Mouse (Mus musculus) left cerebral cortex, adult 9 months (tissue): ENCODE results near the gene Map3k6.

ENCODE experiments used
- DNase-seq, 2 experiments: peaks; one replicate each; pipeline ENCODE4 v3.0.0; 2022; ENCODE audit warnings: low spot score in 2 of 2

Gene Map3k6

DNA sequence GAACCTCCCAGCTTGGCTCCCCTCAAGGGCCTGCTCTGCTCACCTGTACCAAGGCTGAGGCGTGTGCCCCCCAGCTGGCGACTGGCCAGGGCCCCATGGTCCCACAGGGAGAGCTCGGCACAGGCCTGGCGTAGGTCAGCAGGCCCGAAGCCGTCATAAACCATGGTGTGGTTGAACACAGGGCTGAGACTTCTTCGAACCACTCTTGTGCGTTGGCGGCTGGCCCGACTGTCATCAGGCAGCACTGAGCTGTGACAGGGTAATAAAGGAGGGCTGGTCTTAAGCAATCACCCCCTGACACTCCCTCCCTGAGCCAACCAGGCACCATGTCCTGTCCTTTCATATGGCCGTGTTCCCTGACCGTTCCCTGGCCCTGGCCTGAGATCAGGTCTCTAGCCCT is 12.8 kb downstream of the Map3k6 start:
- no peak for DNase-seq

- DNase-seq, result no peak
Observed at GRCm38 (mm10) chr4:133255392-133255791, 14.8 kb downstream of the Map3k6 start.

- DNase-seq, result no peak
Observed at GRCm38 (mm10) chr4:133256820-133257219, 16.2 kb downstream of the Map3k6 start.

DNA sequence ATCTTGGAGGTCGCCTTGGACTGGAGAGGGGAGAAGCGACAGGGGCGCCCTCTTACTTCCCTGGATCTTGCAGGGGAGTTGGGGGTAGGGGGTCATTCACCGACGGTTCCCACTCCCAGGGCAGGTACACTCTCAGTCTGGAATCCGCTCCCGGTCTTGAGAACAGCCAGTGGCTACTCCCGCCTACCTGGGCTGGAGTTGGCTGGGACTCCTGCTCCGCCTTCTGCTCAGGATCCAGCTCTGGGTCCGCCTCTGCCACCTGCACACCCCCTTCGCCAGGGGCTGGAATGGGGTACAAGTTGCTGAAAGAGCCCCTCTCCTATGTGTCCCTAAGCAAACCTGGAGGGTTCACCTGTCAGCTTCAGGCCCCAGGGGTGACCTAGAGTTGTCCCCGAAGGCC is 16.6 kb downstream of the Map3k6 start:
- no peak for DNase-seq

DNA sequence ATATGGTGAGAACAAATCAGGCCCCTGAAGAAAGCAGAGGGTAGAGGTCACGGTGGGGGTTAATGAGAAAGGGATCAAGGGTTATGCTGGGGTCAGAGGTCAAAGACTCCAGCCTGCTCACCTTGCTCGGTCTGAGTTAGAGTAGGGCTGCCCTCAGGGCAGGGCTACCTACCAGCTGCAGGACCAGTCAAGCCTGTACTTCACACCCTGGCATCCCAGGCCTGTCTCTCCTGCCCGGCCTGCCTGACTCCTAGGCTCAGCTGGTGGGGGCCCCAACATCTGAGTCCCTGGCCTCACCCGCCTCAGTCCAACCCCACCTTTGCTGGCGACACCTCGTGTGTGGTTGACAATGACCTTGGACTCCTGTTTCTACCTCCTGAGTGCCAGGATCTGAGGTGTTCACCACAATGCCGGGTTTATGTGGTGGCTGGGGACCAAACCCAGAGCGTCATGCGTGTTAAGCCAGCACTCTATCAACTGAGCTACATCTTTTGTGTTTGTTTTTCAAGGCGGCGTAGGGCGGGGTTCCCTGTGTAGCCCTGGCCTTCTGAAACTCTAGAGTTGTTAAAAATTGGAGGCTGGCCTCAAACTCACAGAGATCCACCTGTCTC is 17.3 kb downstream of the Map3k6 start:
- no peak for DNase-seq

- no peak for DNase-seq
Observed at GRCm38 (mm10) chr4:133261641-133262374, 21.2 kb downstream of the Map3k6 start.

DNA sequence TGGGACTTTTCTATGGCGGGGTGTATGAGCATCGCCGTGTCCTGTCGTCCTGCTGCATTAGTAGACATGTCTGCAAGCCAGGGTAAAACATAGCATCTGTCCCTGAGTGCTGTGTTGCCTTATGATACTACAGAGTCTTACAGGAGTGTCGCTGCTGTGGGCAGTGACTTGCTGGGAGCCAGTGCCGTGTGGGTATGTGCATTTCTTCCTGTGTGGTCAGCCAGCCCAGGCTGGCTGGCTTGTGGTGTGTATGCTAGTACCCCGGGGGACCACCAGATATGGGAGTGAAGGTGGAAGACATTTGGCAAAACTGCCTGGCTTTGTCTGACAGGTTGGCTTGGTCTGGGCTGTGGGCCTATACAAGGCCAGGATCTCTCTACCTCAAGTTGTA is 21.8 kb downstream of the Map3k6 start:
- no peak for DNase-seq

GRCm38 (mm10) chr4:133262882-133263281 is 22.3 kb downstream of the Map3k6 start, which contains the start of gene Sytl1:
TSS of gene Sytl1 (minus strand) at chr4:133263113.
- DNase-seq, result no peak

- no peak for DNase-seq
Observed at GRCm38 (mm10) chr4:133263756-133264155, 23.1 kb downstream of the Map3k6 start.

DNA sequence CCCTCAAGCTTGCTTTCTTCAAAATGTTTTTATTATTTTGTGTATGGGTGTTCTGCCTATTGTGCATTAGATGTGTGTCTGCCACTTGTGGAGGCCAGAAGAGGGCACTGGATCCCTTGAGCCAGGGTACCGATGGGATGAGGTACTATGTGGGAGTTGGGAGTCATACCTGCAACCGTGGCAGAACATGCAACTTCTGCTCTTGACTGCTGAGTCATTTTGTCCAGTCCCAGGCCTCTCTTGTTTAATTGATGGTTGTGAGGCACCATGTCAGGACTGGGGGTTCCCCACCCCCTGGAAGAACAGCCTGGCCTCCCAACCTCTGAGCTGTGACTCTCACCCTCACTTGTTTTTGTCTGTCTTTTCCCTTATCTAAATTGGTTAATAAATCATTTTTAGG is 23.9 kb downstream of the Map3k6 start:
- no peak for DNase-seq

DNA sequence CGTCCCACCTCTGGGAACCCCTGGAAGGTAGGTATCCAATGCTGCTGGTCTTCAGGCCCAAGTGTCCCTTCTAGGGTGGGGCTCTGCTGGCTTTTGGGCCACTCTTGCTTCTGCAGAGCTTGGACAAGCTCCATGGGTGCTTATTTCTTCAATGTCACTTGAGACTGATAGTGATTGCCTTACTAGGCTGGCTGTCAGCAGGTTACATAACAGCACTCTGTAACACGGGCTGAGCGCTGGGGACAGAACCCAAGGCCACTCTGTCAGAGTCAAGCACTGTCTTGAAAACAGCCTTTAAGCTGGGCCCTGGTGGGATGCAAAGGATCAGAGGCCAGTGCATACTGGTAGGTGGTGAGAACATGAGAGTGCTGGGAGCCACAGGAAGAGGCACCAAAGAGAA is 24.7 kb downstream of the Map3k6 start:
- no peak for DNase-seq

GRCm38 (mm10) chr4:133265759-133266158 is 25.1 kb downstream of the Map3k6 start:
- no peak for DNase-seq

GRCm38 (mm10) chr4:133266248-133266880 is 25.7 kb downstream of the Map3k6 start:
- no peak for DNase-seq

DNA sequence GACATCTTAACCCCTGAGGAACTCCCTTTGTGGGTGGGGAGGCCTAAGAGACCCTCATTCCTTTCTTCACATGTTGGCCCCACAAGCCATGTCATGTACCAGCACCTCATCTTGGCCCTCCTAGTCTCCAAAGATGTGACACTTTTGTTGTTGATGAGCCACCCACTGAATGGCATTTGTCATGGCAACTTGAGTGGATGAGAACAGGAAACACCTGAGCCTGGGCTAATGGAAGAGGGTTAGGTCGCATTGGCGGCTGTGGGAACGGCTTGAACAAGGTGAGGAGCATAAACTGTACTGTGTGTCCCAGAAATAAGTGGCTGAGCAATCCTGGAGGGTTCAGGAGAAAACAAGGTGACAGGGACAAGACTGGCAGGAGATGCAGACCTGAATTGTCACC is 28.3 kb downstream of the Map3k6 start:
- no peak for DNase-seq

DNA sequence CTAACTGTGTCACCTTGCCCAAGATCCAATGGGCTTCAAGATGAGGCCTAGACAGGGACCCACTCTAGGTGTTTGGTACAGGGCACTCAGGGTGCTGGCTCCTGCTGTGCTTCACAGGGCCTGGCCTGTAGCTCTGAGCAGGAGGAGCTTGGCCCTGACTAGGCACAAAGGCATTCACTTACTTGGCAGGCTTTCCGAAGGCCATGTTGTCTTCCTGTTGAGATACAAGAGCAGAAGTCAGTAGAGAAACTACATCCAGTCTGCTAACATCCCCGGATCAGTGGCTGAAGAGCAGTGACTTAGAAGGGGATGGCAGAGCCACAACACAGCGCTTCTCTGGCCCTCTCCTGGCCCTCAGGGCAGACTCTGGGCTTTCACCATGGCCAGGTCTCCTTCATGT is 29.0 kb downstream of the Map3k6 start:
- no peak for DNase-seq

DNA sequence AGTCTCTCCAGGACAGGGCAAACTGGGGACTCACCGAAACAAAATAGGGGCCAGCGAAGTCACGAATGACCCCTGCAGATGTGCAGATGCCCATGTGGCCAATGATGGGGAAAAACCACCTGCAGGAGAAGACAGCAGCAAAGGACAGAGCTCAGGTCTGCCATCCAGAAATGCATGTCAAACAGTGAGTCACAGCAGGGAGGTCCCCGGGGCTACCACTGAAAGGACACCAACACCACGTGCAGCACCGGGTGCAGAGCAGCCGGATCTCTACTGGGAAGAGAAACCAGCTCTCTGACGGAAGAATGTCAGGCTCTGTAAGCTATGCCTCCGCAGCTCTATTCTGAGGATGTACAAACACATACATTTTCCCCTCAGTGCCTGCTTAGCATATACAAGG is 30.3 kb downstream of the Map3k6 start:
- no peak for DNase-seq

GRCm38 (mm10) chr4:133277104-133278026 is 36.7 kb downstream of the Map3k6 start, which contains the start of gene Tmem222:
TSS of gene Tmem222 (minus strand) at chr4:133277792.
- peak; percentile 93 to 98 for DNase-seq

- DNase-seq, result no peak
Observed at GRCm38 (mm10) chr4:133278067-133278466, 37.4 kb downstream of the Map3k6 start.

DNA sequence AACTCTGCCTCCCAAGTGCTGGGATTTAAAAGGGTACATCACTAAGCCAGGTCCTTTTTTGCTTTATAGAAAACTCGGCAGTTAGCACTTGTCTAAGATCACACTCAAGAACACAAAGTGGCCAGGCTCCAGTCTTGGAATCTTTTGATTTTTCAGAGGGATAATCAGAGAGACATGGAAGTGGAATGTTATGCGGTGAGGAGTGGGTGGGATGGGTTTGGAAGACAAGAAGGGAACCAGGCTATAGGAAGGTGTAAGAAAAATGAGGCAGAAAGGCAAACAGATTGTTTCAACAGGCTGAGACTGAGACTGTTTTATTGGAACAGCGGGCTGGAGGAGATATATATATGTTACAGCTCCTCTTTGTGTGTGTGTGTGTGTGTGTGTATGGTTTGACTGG is 37.9 kb downstream of the Map3k6 start:
- DNase-seq, result no peak

GRCm38 (mm10) chr4:133281513-133281912 is 40.9 kb downstream of the Map3k6 start:
- no peak for DNase-seq

- DNase-seq, result no peak
Observed at GRCm38 (mm10) chr4:133281951-133282481, 41.4 kb downstream of the Map3k6 start.

DNA sequence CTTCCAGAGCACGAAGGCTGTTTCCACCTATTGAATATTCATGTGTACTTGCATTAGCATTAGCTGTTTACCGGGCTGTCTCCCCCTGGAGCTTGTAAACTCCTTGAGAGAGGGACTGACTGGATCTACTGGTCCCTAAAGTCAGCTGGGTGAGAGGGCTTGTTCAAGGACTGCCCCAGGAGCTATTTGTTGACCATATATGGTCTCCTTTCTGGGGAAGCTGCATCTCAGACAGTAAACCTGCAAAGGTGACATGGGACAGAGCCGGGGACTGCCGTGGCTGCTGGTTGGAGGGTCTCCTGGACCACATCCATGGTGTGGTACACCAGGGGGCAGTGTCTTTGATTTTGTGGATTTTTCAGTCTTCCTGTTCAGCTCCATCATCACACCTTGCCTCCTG is 42.0 kb downstream of the Map3k6 start:
- DNase-seq, result no peak
